Mouse (Mus musculus) liver, embryonic 14.5 days (tissue): Measurements from ENCODE around the gene Adcy4.

Experiments
- CTCF ChIP-seq: IDR thresholded peaks from 2 replicates; pipeline ENCODE4 v1.5.1; 2016; ENCODE audit warnings: antibody characterized with exemption, low read depth, control low read depth
- EP300 ChIP-seq: IDR thresholded peaks from 2 replicates; pipeline ENCODE4 v1.6.1; 2016; ENCODE audit warnings: antibody characterized with exemption, low read depth

GRCm38 (mm10) chr14:55727889-55728685 is 55.8 kb downstream of the Adcy4 start:
- TF ChIP-seq EP300 (no peak), CTCF (no peak)
